Mouse (Mus musculus) adrenal gland, postnatal 36 days (tissue): ENCODE measurements at regions not wholly inside any gene's neighbourhood (a gene's known extent, or its start where the extent isn't known, plus 50 kb on each side); places are given as distances from the start of the nearest gene placed in this dataset.
A peak's percentile ranks its signal among the peaks of the same experiment; 100 is the strongest.

Source experiments
- DNase-seq, 2 experiments: peaks; one replicate each; pipeline ENCODE4 v3.0.0; 2021; ENCODE audit warnings: mixed read lengths in 1 of 2

DNA sequence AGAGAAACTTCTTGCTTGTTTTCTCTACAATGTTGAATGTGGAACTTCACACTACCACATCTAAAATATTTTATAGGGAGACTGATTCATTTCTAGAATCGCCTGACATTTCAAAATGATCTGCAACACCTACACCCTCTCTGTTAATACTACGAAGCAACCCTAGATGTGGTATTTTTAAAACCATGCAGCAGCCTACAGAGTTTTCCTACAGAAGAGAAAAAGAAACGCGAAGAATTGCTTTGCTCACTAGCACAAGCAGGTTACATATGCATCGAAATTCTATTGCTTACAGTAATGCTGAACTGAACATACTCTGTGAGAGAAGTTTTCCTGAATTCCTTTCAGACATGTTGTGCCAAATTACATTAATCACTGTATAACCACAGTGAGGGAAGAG lies 488.7 kb downstream of the Fat4 start:
- DNase-seq = no peak

GRCm38 (mm10) chr3:39388491-39388890 lies 501.8 kb downstream of the Fat4 start:
- no peak for DNase-seq

DNA sequence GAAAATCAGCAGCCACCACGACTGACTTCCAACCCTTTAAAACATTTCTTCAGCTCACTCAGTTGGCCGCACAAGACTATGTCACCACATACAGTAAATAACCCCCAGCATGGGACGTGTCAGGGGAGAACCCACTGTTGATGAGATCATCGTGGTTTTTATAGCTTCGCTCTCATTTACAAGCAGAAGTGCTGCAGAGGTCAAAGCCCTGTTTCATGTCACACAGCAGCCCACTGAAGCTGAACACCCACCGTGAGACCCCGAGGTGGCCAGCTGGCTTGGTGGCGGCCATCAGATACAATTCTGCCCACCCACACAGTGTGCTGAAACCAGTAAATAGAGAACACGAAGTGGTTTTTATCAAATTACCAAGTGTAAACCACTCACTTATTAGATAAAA lies 503.7 kb downstream of the Fat4 start:
- DNase-seq = no peak

- DNase-seq = peak in 1 of 2 experiments; percentile 5
Observed at GRCm38 (mm10) chr3:39392053-39392452, 505.3 kb downstream of the Fat4 start.

DNA sequence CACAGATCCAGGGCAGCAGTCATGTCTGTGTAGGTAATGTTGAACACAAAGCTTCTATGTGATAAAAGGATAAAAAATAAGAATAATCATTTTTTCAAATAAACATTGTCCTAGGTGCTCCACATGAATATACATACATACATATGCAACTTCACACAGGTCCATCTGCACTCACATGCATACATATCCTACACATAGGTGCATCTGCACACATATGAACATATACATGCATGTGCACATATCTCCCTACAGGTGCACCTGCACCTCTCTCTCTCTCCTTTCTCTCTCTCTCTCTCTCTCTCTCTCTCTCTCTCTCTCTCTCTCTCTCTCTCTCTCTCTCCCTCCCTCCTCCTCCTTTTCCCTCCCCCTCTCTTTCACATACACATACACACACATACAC lies 509.9 kb downstream of the Fat4 start:
- DNase-seq = no peak

DNA sequence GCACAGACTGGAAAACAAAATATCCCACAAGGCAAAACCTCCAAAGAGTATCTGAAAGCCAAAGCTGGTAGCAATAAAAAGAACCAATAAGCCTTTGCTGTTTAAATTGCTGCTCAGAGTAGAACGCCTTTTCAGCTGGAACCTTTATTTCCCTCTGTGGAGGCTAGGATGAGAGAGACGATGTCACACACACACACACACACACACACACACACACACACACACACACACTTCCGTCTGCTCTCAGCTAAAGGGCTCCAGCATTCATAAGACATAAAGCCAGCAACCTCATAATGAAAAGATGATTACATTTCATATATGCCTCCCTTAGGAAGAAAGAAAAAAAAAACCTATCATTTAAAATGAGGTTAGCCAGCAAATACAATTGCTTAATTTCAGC lies 510.5 kb downstream of the Fat4 start:
- DNase-seq = no peak

DNA sequence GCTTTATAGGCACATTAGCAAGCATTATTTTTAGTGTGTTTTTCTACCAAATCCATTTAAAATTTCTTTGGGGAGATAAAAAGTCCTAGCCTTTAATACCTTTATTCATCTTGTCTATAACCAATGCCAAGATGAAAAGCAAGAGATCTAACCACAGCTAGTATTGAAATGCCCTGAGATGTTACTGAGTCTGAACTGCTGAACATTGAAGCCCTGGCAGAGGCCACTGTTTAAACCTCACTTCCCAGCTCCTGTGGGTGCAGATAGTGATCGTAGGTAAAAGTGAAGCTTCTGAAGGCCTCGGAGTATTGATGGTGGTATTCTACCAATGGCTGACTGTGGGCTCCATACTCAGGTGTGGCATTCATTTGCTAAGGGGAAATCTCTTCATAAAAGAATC lies 510.9 kb downstream of the Fat4 start:
- no peak for DNase-seq

DNA sequence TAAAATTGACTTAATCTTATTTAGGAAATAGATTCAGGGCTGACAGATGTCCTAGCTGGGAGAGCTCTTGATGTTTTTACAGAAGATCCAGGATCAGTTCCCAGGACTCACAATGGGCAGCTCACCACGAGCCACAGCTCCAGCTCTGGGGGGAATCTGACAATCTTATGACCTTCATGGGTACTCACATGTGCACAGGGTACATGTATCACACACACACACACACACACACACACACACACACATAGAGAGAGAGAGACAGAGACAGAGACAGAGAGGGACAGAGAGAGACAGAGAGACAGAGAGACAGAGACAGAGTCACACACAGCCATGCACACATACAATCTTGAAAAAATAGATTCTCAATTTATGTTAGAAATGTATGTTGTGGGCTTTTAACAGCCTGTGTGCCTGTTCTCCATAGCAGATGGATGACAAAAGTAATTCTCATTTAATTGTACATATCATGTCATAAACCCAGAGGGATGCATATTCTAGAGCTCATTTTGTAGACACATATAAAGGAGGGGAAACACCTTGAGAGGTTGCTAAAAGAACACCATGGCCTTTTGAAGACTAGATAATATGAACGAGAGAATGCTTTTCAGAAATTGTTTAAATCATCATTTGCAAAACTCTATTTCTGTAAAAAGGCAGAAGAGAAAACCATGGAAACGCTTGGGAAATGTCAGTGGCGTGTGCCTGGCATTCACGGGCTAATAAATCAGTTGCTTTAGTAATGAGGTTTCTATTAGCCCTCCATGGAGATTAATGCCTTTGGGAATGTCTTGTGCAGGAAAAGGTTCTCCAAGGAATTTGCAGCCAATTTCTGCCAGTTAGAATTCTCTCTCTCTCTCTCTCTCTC lies 538.3 kb downstream of the Fat4 start:
- DNase-seq = no peak

DNA sequence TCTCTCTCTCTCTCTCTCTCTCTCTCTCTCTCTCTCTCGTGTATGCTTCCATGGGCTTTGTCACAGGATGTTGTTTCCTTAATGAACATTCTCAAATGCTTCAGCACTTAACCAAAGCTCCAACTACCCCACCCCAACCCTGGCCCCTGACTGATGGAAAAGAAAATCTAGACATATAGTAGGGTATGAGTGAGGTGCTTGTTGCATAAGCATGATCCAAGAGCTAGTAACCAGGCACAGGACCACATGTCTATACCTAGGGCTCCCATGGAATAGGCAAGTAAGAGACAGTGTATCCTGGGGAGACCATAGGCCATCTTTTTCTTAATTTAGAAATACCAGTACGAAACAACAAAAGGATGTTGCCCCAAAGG lies 538.9 kb downstream of the Fat4 start:
- no peak for DNase-seq

GRCm38 (mm10) chr3:39443328-39443727 lies 556.6 kb downstream of the Fat4 start:
- no peak for DNase-seq

- no peak for DNase-seq
Observed at GRCm38 (mm10) chr3:39455650-39456049, 568.9 kb downstream of the Fat4 start.

DNA sequence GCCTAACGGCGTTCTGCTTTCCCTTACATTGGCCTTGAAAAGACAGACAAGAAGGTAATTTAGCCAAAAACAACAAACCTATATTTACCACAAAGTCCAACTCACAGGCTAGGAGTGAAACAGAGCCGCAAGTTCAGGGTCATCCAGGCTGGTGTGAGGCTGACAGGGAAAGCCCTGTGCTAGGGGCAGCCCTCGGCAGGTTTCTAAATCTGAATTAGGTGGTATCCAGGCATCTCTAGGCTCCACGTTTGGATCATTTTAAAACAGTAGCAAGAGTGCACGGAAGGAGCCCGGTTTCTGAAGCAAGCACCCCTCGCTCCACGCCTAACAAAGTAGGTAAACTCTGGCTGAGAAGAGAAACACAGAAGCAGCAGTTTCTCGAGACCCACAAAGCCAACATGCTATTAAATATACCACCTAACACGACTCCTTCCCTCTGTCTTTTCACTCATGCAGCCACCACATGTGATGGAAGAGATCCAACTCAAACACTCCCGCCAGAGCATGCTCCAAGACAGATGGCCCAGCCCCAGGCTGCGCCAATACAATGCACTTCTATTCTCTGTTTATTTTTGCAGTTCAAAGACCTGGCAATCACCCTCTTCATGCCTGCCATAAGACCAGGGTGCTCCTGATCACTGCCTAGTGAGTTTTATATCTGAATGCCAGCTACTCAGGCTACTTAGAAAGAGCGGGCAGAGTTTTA lies 573.6 kb downstream of the Fat4 start:
- no peak for DNase-seq

GRCm38 (mm10) chr3:39461561-39461960 lies 574.8 kb downstream of the Fat4 start:
- DNase-seq = no peak

GRCm38 (mm10) chr3:39465811-39466210 lies 579.1 kb downstream of the Fat4 start:
- DNase-seq = no peak

DNA sequence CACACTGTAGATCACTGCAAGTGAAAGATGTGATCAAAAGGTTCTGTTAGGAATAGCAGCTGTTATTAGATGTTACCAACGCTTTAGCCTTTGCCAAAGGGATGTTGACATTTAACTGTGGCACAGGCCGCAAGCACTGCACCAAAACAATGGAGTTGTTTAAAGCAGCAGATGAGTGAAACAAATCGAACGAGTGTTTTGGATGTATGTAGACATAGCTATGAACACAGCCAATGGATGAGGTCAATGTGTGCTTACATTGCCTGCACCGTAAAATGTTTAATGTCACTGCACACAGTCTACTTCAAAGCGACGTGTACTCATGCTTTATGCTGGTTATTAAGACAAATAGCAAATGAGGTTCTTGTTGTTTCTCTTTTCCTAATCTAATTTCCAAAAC lies 602.7 kb downstream of the Fat4 start:
- DNase-seq = no peak

GRCm38 (mm10) chr3:39494363-39494762 lies 607.6 kb downstream of the Fat4 start:
- DNase-seq = no peak

DNA sequence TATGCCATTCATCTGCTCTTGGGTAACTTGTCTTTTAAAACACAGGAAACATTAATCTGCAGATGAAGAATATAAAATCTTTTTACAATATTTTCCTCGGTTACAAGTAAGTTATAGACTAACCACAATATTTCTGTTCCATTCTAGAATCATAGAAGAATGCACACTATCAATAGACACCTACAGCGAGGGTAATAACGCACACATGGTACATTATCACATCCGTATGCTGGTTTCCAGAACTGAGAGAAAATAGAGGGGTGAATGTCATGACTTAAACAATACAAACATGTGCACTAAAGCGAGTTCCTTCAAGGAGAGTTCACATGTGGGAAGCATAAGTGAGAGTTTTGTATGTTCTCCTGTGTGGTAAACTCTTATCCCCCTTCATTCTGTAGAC lies 641.3 kb downstream of the Fat4 start:
- no peak for DNase-seq

DNA sequence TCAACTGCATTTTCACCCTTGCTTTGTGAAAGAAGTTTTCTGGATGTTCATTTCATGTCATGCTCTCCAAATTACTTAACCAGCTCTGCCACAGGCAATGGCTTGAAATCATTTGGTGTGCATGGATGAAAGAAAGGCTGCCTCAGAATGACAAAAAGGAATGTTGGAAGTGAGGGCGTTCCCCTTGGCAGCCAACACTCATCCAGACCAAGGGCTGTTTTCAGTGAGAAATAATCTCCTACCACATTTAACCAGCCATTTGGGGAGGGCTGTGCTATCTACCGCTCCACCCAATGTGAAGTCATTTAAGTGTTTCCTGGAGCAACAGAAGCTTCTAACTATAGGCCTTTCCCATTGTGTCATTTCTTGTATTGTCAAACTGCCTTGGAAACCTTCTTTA lies 650.8 kb downstream of the Fat4 start:
- DNase-seq = no peak

GRCm38 (mm10) chr3:39540530-39541118 lies 653.9 kb downstream of the Fat4 start:
- no peak for DNase-seq

DNA sequence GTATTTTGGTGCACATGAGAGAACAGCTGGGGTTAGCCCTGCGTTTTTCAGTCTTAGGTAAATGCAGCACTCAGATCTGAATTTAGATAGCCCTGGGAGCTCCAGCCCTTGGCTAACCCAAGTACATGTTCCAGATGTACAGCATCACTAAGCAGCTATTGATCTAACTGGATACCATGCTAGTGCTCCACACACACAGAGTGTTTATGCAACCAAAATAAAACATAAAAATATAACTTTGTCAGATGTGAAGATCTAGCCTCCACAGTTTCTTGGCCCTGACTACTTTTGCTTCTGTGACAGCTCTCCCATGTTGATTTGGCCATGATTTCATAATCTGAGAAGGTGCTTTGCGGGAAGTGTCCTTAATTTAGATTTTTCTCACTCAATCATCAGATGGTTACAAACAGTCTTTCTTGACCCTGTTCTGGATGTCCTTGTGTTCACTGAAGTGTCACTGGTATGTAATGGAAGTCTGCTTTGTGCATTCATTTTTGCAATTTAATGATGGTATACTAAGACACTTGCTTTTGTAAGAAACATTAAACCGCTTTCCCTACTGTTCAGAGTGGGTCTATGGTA lies 672.8 kb downstream of the Fat4 start:
- no peak for DNase-seq

DNA sequence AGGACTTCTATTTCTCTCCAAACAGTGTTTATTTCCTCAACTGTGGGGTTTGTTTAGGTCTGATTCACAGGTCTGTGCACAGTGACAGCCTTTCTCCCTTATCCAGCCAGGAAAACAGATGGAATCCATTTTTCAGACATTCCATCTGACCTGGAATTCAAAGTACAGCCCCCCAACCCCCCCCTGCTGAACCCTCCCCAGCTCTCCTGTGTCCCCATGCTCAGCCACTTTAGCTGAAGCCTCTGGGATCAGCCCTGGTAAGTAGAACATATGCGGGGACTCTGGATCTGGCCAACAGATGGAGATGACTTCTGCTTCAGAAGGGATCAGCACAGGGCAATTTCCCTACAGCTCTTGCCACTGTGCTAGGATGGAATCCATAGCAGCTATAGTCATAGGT lies 674.2 kb downstream of the Fat4 start:
- DNase-seq = no peak

DNA sequence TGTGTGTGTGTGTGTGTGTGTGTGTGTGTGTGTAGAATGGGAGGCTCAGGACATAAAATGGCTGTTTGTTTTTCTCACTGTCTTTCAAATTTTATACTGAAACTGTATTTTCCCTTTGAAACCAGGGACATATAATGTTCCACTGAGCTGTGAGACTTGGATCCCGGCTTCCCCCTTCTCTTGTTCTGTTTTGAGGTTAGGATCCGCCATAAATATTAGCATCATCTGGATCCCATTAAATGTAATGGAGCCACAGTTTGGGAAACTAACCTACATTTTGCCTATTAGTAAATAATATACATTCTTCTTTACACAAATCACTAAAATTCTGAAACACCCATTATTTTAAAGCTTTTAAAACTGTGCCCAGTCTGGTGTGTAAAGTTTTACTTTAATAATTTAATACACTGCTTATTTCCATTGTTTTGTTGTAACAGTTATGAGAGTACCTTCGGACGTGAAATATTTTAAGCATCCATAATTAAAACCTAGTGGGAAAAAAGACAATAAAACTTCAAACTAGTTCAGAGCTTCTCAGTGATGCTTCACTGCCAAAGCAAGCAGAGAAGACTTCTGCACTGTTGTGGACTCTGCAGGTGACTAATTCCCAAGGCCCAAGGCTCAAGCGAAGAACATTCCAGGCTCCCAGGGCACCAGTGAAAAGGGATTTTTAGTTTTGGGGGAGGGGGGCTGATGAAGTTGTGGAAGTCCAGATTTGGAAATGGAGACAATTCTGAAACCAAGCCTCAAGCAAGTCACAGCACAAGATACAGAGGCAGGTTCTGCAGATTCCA lies 684.9 kb downstream of the Fat4 start:
- DNase-seq = no peak
